Comparison of ENCODE assay signal across 9 mouse cellular contexts in genomic region chr17:35509284-35509683, GRCm38 (mm10). TPM values are rescaled to one million over a fixed set of nuclear protein-coding genes. Genes with fewer than 3 reads are reported as not detected.
DNase-seq lines count a peak whose midpoint lies in the region; ATAC-seq and TF ChIP-seq lines count a peak whose summit lies in the region.
"Had no signal": no experiment of that assay in that cellular context is flagged by ENCODE, and none has a peak within 500 bp of the region (broad histone marks: within the 10 kb centered on the region; RNA-seq: fewer than 3 reads in every experiment).

No protein-coding gene starts in this region.

- WGBS in hindbrain, embryonic 10.5 days, result 38% methylated on average over 8 of the region's 8 CpGs
- 40% methylated on average over 8 of the region's 8 CpGs for WGBS in hindbrain, embryonic 12.5 days
- 17% methylated on average over 8 of the region's 8 CpGs for WGBS in liver, embryonic 14.5 days (ENCODE audit: insufficient replicate concordance)

- H3K4me2 ChIP-seq in hindbrain, embryonic 12.5 days (replicated peaks), result no peak overlapping the region
- H3K4me2 ChIP-seq in liver, embryonic 14.5 days (ENCODE audit: low read depth), result no peak overlapping the region
- H3K4me2 ChIP-seq: limb, embryonic 15.5 days had no signal

- ATAC-seq in hindbrain, embryonic 12.5 days (ENCODE audit: low FRiP score), result no peak
- peak; percentile 69 for ATAC-seq in CD4-positive, CD25-positive, alpha-beta regulatory T cell, adult 4 months
- ATAC-seq in liver, embryonic 14.5 days (ENCODE audit: insufficient read depth), result no peak

- intact Hi-C loops in left cerebral cortex, postnatal 10 days (cut with DNase I), result no loop called here

- TF ChIP-seq CTCF in liver, embryonic 14.5 days (IDR thresholded peaks at IDR 0.05; ENCODE audit: low read depth), result peak; percentile 44; the same call in 1 of the 2 replicates

- H3K9ac ChIP-seq in hindbrain, embryonic 12.5 days, result no peak overlapping the region
- H3K9ac ChIP-seq in liver, embryonic 14.5 days (replicated peaks), result no peak overlapping the region
- H3K9ac ChIP-seq: limb, embryonic 15.5 days had no signal

- peaks cover 17% of the 10 kb centered on the region for H3K4me1 ChIP-seq in hindbrain, embryonic 10.5 days (replicated peaks)
- peaks cover 7% of the 10 kb centered on the region for H3K4me1 ChIP-seq in hindbrain, embryonic 12.5 days
- no peaks in the 10 kb centered on the region for H3K4me1 ChIP-seq in liver, embryonic 14.5 days (replicated peaks; ENCODE audit: control insufficient read depth in 2 of 2, insufficient read depth in 2 of 2, low read length in 1 of 2)

- H3K27me3 ChIP-seq in hindbrain, embryonic 10.5 days (ENCODE audit: insufficient read depth, poor library complexity, severe bottlenecking), result peaks cover 55% of the 10 kb centered on the region
- peaks cover 38% of the 10 kb centered on the region for H3K27me3 ChIP-seq in hindbrain, embryonic 12.5 days
- H3K27me3 ChIP-seq in liver, embryonic 14.5 days (ENCODE audit: control insufficient read depth, insufficient read depth, low read length), result peaks cover 14% of the 10 kb centered on the region

- no peaks in the 10 kb centered on the region for H3K9me3 ChIP-seq in hindbrain, embryonic 10.5 days
- no peaks in the 10 kb centered on the region for H3K9me3 ChIP-seq in hindbrain, embryonic 12.5 days (replicated peaks)
- no peaks in the 10 kb centered on the region for H3K9me3 ChIP-seq in liver, embryonic 14.5 days (ENCODE audit: control insufficient read depth, low read length)
- H3K9me3 ChIP-seq: limb, embryonic 15.5 days had no signal

- no peak overlapping the region for H3K4me3 ChIP-seq in hindbrain, embryonic 10.5 days
- no peak overlapping the region for H3K4me3 ChIP-seq in hindbrain, embryonic 12.5 days
- H3K4me3 ChIP-seq in liver, embryonic 14.5 days (ENCODE audit: insufficient read depth in 1 of 2, low read depth in 2 of 2, low read length in 2 of 2), result no peak overlapping the region
- H3K4me3 ChIP-seq: limb, embryonic 15.5 days had no signal

- peaks cover 16% of the 10 kb centered on the region for H3K36me3 ChIP-seq in hindbrain, embryonic 10.5 days
- H3K36me3 ChIP-seq in hindbrain, embryonic 12.5 days, result no peaks in the 10 kb centered on the region
- H3K36me3 ChIP-seq in liver, embryonic 14.5 days (replicated peaks; ENCODE audit: control insufficient read depth, insufficient read depth, low read depth), result peaks cover 10% of the 10 kb centered on the region

- no peak for TF ChIP-seq EP300 in liver, embryonic 14.5 days (IDR thresholded peaks at IDR 0.05; ENCODE audit: low read depth)

- no peak overlapping the region for H3K27ac ChIP-seq in hindbrain, embryonic 10.5 days
- no peak overlapping the region for H3K27ac ChIP-seq in hindbrain, embryonic 12.5 days
- H3K27ac ChIP-seq in liver, embryonic 14.5 days, result no peak overlapping the region
- H3K27ac ChIP-seq: limb, embryonic 15.5 days had no signal

- peak; percentile 37 for DNase-seq in hindbrain, embryonic 10.5 days (ENCODE audit: low spot score)
- DNase-seq in embryo, embryonic 11.5 days (ENCODE audit: low read depth, low spot score), result peak; percentile 14
- DNase-seq in liver, embryonic 14.5 days (ENCODE audit: low read depth in 3 of 3, low spot score in 3 of 3), result no peak
- DNase-seq in thymus, postnatal 0 days (ENCODE audit: low spot score), result peak; percentile 65
- no peak for DNase-seq in right cerebral cortex, postnatal 36 days (ENCODE audit: low spot score in 2 of 2)
- DNase-seq in left cerebral cortex, postnatal 10 days (ENCODE audit: extremely low spot score in 1 of 2, low spot score in 2 of 2), result no peak

RNA-seq across cellular contexts. Expression of gene Pou5f1, which starts 3.5 kb away (rescaled TPM):
- not detected in 2 replicates for polyA plus RNA-seq in hindbrain, embryonic 10.5 days (2016; fragmentation: Nextera tagmentation; extraction: Ambion mirVana)
- polyA plus RNA-seq in hindbrain, embryonic 12.5 days (2016; fragmentation: Nextera tagmentation; extraction: Ambion mirVana), result not detected in 2 replicates
- under 1 TPM in 1 of 2 experiments, not detected in 1; 0.31 TPM for polyA plus RNA-seq in CD4-positive, CD25-positive, alpha-beta regulatory T cell, adult 4 months (2017; shearing (Covaris generic))
- not detected in 2 replicates for polyA plus RNA-seq in liver, embryonic 14.5 days (2012; rRNA removed)
- not detected in 2 replicates for polyA plus RNA-seq in liver, embryonic 14.5 days (2014; fragmentation: Nextera tagmentation; extraction: Ambion mirVana)
- polyA plus RNA-seq in thymus, postnatal 0 days (2015; fragmentation: Nextera tagmentation; extraction: Ambion mirVana), result 0.44 and 0.62 TPM in 2 replicates
- total RNA-seq in left cerebral cortex, postnatal 10 days (2021), result not detected
- polyA plus RNA-seq: limb, embryonic 15.5 days had no signal

RNA-seq across cellular contexts. Expression of gene Tcf19, which starts 7.3 kb away (rescaled TPM):
- 54.5 and 57.0 TPM in 2 replicates for polyA plus RNA-seq in hindbrain, embryonic 10.5 days (2016; fragmentation: Nextera tagmentation; extraction: Ambion mirVana)
- polyA plus RNA-seq in hindbrain, embryonic 12.5 days (2016; fragmentation: Nextera tagmentation; extraction: Ambion mirVana), result 37.3 and 37.6 TPM in 2 replicates
- polyA plus RNA-seq in CD4-positive, CD25-positive, alpha-beta regulatory T cell, adult 4 months (2017; shearing (Covaris generic)), result 10 to 100 TPM; 17.1 to 22.0 TPM
- polyA plus RNA-seq in liver, embryonic 14.5 days (2012; rRNA removed), result 30.0 and 30.5 TPM in 2 replicates
- polyA plus RNA-seq in liver, embryonic 14.5 days (2014; fragmentation: Nextera tagmentation; extraction: Ambion mirVana), result 46.0 and 46.2 TPM in 2 replicates
- polyA plus RNA-seq in thymus, postnatal 0 days (2015; fragmentation: Nextera tagmentation; extraction: Ambion mirVana), result 75.9 and 80.4 TPM in 2 replicates
- total RNA-seq in left cerebral cortex, postnatal 10 days (2021), result 1 to 10 TPM; 5.7 to 8.5 TPM

RNA-seq across cellular contexts. Expression of gene Cchcr1, which starts 7.6 kb away (rescaled TPM):
- polyA plus RNA-seq in hindbrain, embryonic 10.5 days (2016; fragmentation: Nextera tagmentation; extraction: Ambion mirVana), result 19.6 and 25.4 TPM in 2 replicates
- 14.8 and 15.2 TPM in 2 replicates for polyA plus RNA-seq in hindbrain, embryonic 12.5 days (2016; fragmentation: Nextera tagmentation; extraction: Ambion mirVana)
- polyA plus RNA-seq in CD4-positive, CD25-positive, alpha-beta regulatory T cell, adult 4 months (2017; shearing (Covaris generic)), result 1 to 10 TPM; 5.5 to 7.6 TPM
- 7.5 and 9.4 TPM in 2 replicates for polyA plus RNA-seq in liver, embryonic 14.5 days (2012; rRNA removed)
- 3.8 and 4.9 TPM in 2 replicates for polyA plus RNA-seq in liver, embryonic 14.5 days (2014; fragmentation: Nextera tagmentation; extraction: Ambion mirVana)
- polyA plus RNA-seq in thymus, postnatal 0 days (2015; fragmentation: Nextera tagmentation; extraction: Ambion mirVana), result 8.7 and 9.8 TPM in 2 replicates
- total RNA-seq in left cerebral cortex, postnatal 10 days (2021), result 1 to 10 TPM; 6.4 to 7.4 TPM

RNA-seq across cellular contexts. Expression of gene Psors1c2, which starts 23.7 kb away (rescaled TPM):
- 1.7 and 2.5 TPM in 2 replicates for polyA plus RNA-seq in hindbrain, embryonic 10.5 days (2016; fragmentation: Nextera tagmentation; extraction: Ambion mirVana)
- 1.1 and 1.2 TPM in 2 replicates for polyA plus RNA-seq in hindbrain, embryonic 12.5 days (2016; fragmentation: Nextera tagmentation; extraction: Ambion mirVana)
- under 1 TPM in 1 of 2 experiments, not detected in 1; 0.65 TPM for polyA plus RNA-seq in CD4-positive, CD25-positive, alpha-beta regulatory T cell, adult 4 months (2017; shearing (Covaris generic))
- polyA plus RNA-seq in liver, embryonic 14.5 days (2012; rRNA removed), result 0.05 and 0.09 TPM in 2 replicates
- not detected in 2 replicates for polyA plus RNA-seq in liver, embryonic 14.5 days (2014; fragmentation: Nextera tagmentation; extraction: Ambion mirVana)
- 10.2 and 12.7 TPM in 2 replicates for polyA plus RNA-seq in thymus, postnatal 0 days (2015; fragmentation: Nextera tagmentation; extraction: Ambion mirVana)
- under 1 TPM; 0.43 to 0.59 TPM for total RNA-seq in left cerebral cortex, postnatal 10 days (2021)

RNA-seq across cellular contexts. Expression of gene H2-Q10, which starts 39.4 kb away (rescaled TPM):
- 0.17 and 0.21 TPM in 2 replicates for polyA plus RNA-seq in hindbrain, embryonic 10.5 days (2016; fragmentation: Nextera tagmentation; extraction: Ambion mirVana)
- polyA plus RNA-seq in hindbrain, embryonic 12.5 days (2016; fragmentation: Nextera tagmentation; extraction: Ambion mirVana), result 0.10 TPM in 1 of 2 replicates, not detected in the other
- polyA plus RNA-seq in CD4-positive, CD25-positive, alpha-beta regulatory T cell, adult 4 months (2017; shearing (Covaris generic)), result 10 to 100 TPM; 15.0 to 23.6 TPM
- 119 and 136 TPM in 2 replicates for polyA plus RNA-seq in liver, embryonic 14.5 days (2012; rRNA removed)
- polyA plus RNA-seq in liver, embryonic 14.5 days (2014; fragmentation: Nextera tagmentation; extraction: Ambion mirVana), result 195 and 206 TPM in 2 replicates
- 3.3 and 3.8 TPM in 2 replicates for polyA plus RNA-seq in thymus, postnatal 0 days (2015; fragmentation: Nextera tagmentation; extraction: Ambion mirVana)
- not detected for total RNA-seq in left cerebral cortex, postnatal 10 days (2021)

Comparison
In these comparisons a context has a peak if more than half of its experiments do, and no peak if none do; other contexts are left out.
1. DNase-seq: peak in hindbrain, embryonic 10.5 days (single experiment), embryo, embryonic 11.5 days (single experiment) and thymus, postnatal 0 days (single experiment); none in liver, embryonic 14.5 days (0 of 3), right cerebral cortex, postnatal 36 days (0 of 2) and left cerebral cortex, postnatal 10 days (0 of 2).